Mouse (Mus musculus): Measurements from ENCODE around the gene Ppp3r1.
A peak's percentile ranks its signal among the peaks of the same experiment; 100 is the strongest.

The Ppp3r1 gene

DNA sequence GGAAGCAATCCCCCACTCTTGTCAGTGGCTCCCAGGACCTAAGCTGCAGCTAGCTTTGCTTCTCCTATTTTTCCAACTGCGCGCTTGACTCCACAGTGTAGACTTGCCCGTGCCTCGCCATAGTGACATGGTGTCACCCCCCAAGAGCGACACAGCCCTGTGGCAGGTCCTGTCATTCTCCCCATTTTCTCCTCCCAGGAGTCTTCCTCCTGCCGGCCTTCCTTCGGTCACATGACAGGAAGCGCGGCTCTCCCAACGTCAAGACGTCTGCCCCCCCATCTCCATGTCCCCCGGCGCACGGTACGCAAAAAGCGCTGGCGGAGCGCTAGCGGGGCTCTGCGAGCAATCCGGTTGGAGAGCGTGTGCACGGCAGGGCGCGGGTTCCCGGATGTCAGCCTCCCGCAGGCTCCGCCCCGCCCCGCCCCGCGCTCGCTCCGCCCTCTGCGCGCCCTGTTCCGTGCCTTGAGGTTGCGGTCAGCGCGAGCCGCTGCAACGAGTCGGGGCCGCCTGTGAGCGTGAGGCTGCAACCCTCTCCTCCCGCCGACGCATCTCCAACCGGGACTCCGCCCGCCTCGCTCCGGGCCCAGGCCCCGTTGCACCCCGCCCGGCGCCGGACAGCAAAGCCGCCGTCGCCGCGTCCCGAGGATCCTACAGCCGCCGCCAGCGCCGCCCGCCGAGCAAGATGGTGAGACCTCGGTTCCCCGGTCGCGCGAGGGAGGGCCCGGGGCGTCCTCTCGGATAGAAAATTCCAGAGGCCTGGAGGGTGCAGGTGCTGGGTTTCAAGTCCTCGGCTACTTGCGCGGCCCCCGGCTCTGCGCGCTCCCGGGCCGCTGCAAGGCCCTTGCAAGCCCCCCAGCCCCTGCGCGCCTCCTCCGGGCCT is at the start of gene Ppp3r1:
Ppp3r1 (plus strand) TSS at position 406 of the 880 bp plus-strand sequence.
- DNase-seq (ENCODE audit: extremely low read depth, low read depth, low spot score), result peak; percentile 36

DNA sequence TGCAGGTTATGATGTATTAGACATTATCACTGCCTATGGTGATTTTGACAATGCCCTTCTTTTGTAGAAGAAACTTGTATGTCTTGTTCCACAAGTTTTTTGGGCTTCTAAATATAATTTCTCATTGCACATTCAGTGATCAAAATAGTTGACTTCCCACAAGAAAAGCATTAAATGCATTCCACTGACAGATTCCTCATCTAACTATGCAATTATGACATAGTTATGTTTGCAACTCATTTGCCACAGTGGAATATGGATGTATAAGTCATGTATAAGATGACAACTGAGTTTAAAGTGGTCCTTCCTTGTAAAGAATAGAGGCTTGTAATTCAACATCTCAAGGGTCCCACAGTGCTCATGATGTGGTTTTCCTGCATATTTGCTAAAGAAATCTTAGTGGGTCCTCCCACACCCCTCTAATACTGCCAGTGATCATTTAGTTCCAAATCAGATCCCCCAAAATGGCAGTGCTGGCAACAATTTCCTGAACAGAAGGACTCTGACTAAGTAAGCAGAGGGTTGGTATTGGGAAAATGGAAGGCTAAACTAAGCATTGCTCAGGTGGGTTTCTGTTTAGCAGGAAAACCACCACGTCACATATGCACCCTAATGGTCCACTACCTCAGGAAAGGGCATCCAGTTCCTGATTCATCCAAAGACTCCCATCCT is 46.5 kb upstream of the Ppp3r1 start:
- no peak for DNase-seq (ENCODE audit: extremely low read depth, low read depth, low spot score)

DNA sequence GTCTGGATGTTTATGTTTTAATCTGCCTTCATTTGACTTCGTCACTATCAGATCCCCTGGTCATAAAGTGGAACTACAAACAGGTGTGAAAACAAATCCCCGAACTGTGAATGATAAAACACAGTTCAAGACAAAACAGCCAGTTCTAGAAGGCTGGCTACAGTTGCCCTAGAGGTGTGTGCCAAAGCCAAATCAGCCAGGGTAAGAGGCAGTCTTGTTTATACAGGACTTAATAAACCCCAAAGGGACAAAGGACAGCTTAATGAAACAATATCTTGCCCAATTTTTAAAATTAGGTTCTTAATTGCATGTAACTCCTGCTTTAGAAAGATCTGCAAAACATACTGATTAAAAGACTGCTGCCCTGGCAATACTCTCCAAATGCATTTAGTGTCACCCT is 32.6 kb upstream of the Ppp3r1 start:
- DNase-seq (ENCODE audit: extremely low read depth, low read depth, low spot score), result no peak

DNA sequence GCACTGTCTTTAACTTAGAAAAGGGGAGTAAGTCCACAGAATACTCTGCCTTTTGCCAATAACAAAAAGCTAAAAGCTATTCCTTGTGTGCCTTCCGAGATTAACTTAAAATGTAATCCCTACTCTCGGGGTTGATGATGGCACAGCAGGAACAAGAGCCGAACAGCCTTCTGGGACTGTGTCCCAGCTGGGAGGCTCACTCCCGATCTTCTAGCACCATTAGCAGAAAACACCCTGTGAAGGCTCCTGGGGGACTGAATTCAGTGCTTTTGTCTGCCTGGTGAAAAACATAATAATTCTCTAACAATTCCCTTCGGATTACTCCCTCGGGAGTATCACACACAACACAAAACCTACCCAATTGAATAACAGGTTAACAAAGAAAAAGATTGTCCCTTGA is 23.4 kb upstream of the Ppp3r1 start:
- no peak for DNase-seq (ENCODE audit: extremely low read depth, low read depth, low spot score)

DNA sequence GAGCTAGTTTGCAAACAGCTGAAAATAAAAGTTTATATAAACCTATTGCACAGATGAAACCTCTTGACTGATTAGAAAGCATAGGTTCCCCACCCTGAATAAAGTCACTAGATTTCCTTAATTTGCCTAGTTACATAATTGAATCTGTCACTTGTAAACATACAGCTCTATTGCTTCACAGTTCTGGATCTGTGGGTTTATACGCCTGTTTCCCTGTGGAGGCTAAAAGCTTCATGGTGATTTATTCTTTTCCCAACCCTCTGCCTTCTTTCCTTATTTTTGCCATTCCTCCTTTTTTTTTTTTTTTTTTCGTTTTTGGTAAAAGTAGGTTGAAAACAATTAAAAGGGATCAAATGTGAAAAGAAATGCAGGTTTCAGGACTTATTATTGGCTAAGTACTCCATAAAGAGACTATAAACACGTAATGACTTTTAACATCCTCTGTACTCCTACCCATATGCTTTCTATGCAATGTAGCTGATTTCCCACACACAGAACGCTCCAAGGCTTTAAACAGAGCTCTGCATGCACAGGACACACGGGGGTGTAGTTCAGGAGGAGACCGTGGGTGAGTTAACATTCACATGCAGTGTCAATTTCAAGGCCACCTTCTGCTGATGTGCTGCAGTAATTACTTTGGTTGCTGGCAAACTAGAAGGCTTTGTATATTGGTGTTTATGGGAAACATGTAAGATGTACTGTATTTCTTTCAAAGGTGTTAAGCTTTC is 20.6 kb upstream of the Ppp3r1 start:
- DNase-seq (ENCODE audit: extremely low read depth, low read depth, low spot score), result no peak

DNA sequence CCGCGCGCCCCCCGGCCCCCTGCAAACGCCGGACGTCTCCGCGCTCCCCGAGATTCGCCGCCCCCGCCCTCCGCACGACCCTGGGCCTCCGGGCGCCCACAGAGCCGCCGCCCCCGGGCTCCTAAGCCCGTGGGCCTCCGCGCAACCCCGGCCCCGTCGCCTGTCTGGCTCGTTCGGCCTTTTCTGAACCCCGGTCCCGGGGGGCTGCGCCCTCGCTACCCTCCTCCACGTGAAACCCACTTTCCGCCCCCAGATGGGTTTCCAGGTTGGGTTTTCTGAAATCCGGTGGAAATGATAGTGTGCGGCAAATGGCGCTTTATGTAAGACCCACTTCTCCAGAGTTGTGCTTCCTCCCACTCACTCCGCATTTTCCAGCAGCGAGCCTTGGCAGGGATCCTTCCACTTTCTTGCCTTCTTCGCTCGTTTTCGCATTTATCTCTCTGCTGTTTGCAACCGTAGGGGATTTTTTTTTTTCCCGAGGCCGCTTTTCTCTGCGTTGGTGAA is 727 bp downstream of the Ppp3r1 start:
- no peak for DNase-seq (ENCODE audit: extremely low read depth, low read depth, low spot score)

DNA sequence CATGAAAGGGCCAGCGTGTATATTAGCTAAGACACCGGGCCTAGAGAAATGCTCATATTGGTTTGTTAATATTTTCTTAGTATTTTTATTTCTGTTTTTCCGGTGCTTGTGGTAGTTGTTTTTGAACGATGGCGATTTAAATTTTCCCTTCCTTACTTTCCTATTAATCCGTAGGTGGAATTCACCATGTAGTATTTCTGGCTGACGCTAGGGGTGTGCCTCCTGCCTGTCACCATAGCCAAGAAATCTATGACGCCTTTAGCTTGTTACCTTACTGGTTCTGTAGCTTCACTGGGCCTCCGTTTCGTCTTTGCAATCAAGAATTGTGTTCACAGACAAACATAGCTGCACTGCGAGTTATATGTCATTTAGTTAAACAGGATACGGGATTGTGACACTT is 1.2 kb downstream of the Ppp3r1 start:
- DNase-seq (ENCODE audit: extremely low read depth, low read depth, low spot score), result peak; percentile 59

DNA sequence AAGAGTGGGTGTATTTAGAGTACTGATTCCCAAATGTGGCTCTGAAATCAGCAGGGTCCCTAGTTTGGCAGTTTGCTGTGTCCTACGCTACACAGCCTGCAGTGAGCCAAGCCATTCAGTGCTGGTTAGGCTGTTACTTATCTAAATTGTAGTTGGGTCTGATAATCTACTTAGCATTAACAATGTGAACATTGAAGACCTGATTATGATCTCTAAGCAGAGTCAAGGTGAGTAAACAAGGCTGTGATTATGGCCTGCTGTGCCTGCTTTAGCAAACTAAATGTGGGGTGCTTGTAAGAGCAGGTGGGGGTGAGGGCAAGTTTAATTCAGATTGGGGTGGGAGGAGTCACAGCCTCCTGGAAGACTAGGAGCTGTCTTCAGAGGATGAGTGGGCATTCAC is 4.9 kb downstream of the Ppp3r1 start:
- DNase-seq (ENCODE audit: extremely low read depth, low read depth, low spot score), result no peak

DNA sequence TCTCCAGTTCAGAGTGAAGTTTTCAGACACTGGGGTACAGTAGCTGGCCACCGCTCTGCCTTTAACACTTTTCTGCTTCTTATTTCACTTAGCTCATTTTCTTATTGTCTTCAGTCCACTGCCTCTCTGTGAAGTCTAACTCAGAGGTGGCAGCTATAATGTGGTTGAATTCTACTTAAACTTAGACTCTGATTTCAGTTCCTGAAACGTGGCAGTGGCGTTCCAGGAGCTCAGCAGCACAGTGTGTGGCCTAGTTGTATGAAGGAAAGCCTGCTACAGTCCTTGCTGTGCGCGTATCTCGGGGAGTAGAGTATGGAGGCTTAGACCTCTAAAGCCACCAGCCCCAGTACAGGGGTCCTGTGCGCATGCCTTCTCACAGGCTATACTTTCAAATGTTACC is 7.6 kb downstream of the Ppp3r1 start:
- no peak for DNase-seq (ENCODE audit: extremely low read depth, low read depth, low spot score)

DNA sequence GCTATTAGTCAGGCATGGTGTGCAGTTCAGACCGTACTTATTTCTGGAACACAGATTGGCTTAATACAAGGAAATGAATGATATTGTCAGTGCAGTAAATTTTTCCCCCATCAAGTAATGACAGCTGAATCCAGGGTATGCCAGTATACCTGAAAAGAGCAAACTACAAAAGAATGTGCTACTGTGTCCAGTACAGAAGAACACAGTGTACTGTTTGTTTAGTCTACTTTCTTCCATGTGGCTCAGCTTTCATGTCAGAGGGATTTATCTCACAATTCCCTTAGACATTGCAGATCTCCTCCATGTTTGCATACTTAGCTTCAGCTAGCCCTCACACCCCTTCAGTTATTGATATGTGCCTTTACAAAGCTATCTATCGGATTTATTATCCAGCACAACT is 10.2 kb downstream of the Ppp3r1 start:
- DNase-seq (ENCODE audit: extremely low read depth, low read depth, low spot score), result no peak

DNA sequence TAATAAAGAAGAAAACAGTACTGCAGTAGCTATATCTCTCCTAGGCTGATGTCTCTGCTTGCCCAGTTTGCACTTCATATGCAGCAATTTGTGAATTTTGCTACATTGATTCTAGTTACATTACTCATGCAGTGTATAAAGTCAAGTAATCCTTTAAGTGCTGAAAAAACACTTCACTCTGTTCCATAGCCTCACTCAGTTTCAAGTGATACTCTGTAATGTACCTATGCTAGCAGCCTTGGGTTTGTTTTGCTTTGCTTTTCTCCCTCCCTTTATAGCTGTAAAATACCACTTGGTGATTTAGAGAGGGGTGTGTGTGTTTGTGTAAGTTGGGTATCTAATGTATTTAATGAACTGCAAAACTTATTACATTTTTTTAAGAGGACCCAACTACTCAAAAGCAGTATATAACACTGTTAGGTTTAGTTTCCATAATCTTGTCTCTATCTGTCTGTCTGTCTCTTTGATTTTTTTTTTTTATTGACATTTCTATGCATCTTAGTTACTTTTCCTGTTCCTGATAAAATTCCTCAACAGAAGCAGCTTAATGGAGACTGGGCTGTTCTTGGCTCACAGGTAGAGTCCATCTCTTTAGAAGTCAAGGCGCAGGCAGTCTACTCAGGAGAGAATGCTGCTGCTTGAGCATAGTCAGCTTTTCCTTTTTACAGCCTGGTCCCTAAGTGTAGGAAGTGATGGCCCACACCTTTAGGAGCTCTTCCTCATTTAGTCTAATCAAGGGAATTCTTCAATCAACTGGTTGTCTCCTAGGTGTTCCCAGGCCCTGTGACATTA is 12.1 kb downstream of the Ppp3r1 start:
- no peak for DNase-seq (ENCODE audit: extremely low read depth, low read depth, low spot score)

DNA sequence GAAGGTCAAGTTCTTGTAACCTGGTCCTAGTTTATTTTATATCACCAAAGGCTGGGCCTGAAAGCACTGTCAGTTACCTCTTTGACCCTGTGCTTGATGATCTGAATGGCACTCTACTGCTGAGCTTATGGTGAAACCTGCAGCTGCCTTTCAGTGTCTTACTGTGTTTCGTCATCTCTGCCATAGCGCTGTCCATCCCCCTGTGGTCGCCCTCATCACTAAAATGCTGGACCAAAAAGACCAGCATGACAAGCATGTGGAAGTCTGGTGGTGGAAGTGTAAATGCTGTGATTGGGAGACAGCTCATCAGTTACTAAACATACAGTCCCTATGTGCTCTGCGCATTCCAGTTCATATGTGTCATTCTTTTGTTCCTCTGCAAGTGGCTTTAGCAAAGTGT is 13.2 kb downstream of the Ppp3r1 start:
- DNase-seq (ENCODE audit: extremely low read depth, low read depth, low spot score), result no peak

DNA sequence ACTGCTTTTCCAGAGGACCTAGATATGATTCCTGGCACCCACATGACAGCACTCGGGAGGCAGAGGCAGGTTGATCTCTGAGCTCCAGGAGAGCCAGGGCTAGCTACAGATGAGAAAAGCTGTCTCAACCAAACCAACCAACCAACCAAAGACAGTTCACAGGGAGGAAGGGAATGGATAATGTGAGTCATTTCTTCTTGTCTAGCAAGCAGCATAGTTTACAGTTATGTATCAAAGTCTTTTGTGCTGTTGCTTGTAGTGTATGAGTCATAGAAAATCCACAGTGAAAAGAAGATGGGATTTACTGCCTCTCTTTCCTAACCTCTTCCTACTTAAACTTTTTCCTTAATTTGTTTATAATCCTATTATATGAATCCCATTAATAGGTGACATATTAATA is 17.6 kb downstream of the Ppp3r1 start:
- no peak for DNase-seq (ENCODE audit: extremely low read depth, low read depth, low spot score)

DNA sequence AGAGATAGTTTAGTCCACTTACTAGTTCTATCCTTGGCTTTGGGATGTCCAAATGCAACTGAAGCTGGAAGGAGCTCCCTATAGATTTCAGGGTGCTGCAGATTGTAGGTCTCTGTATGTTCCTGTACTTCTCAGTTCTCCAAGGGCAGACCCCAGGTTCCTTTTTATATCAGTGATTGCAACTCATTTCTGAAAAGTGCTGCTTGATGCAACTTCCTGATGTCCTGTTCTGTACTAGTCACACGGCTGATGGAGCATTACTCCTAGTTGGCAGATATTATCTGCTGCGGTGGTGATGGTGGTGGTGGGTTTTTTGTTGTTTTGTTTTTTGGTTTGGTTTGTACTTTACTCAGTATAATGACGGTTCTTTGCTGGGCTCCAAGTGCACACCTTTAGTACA is 21.7 kb downstream of the Ppp3r1 start:
- no peak for DNase-seq (ENCODE audit: extremely low read depth, low read depth, low spot score)

DNA sequence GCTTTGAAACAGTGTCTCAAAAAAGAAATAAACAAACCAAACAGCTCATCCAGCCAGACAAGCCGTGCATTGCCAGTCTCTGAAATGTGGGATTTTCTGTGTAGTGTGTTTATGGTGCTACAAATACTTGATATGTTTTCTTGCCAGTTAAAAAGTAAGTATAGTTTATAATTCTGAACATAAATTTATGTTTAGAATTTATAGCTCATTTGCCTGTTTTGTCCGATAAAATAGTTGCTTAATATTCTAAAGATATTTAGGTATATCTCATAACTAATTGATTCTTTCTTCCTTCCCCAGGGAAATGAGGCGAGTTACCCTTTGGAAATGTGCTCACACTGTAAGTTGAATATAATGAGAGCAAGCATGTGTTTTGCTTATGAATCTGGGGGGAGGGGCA is 22.7 kb downstream of the Ppp3r1 start, which contains the start of gene Wdr92:
Wdr92 (plus strand) TSS at position 301 of the 400 bp plus-strand sequence.
- DNase-seq (ENCODE audit: extremely low read depth, low read depth, low spot score), result no peak

DNA sequence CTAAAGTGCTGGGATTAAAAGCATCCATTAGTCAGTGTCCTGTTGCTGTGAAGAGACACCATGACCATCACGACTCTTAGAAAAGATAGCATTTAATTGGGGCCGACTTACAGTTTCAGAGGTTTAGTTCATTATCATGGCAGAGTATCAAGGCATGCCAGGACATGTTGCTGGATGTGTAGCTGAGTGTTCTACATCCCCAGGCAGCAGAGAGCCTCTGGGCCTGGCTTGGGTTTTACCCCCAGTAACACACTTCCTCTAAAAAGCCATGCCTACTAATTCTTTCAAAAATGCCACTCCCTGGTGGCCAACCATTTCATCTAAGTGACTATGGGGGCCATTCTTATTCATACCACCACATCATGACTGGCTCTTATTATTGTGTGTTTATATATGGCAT is 24.1 kb downstream of the Ppp3r1 start:
- no peak for DNase-seq (ENCODE audit: extremely low read depth, low read depth, low spot score)

DNA sequence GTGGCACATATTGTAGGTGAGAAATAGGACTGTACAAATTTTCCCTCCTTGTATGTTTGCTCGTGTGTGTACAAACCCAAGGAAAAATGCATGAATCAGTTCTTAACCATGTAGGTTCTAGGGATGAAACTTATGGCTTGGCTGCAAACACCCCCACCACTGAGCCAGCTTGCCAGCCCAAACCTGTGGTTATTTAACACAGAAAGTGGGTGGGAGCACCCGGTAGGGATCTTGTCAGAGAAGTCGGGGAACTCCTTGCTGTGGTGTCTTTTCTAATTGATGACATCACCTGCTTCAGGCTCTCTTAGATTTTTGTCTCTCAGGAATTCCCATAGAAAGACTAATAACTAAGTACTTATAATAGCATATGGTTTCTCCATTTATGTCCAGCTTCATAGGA is 28.6 kb downstream of the Ppp3r1 start:
- DNase-seq (ENCODE audit: extremely low read depth, low read depth, low spot score), result no peak

DNA sequence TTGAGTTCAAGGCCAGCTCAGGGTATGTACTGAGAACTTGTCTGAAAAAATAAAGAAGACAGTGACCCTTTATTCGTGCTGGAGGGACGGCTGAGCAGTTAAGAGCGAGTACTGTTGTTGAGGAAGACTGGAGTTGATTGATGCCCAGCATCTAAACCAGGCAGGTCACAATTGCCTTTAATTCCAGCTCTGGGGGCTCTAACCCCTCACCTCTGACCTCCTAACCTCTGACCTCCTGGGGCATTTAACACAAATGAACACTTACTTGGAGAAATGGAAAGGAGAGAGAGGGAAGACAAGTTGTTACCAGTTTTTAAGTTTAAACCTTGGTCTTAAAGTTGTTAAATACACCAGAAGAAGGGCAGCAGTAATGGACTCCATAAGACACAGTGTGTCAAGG is 29.7 kb downstream of the Ppp3r1 start:
- DNase-seq (ENCODE audit: extremely low read depth, low read depth, low spot score), result no peak

DNA sequence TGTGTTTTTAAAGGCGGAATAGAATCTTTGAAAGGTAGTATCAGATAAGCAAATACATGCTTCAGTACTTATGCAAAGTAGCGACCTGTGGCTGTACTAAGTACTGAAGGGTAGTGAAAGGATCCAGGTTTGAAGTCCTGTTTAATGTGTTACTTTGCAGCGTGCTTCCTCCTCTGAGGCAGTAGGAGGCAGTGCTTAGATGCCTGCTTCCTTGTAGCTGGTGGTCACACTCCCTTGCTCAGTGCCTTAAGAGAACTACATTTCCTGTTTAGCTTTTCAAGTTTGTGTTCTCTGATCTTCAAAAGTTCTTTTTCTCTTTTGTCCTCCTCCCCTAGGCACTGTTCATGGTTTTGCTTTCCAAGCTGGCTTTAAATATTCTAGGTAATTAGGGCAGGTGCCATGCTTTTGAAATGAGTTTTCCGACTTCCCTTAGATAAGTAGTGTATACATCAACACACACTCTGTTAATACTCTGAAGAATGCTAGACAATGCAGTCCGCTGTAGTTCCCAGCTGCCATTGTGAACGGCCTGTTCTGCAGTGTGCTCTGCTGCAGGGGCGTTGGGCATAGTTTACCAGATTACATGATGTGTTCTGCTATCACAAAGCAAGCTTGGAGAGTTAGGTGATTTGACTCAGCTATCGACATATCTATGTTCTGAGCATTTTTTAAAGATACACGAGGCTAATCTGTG is 33.2 kb downstream of the Ppp3r1 start:
- DNase-seq (ENCODE audit: extremely low read depth, low read depth, low spot score), result no peak

DNA sequence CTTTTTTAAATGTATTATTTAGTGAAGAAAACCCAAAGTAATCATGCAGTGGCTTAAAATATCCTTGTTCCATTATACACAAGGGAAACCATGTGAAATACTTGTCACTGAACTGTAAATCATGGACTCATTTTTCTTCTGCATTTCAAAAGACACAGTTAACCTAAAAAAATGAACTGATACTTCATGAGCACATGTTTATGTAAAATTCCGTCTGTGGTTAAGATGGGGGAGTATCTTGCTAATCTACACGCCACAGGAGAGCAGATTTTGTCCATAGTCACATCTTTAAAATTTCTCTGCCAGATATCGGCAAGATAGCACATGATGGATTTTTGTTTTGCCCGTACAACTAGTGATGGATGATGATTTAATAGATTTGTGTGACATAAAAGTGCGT is 40.1 kb downstream of the Ppp3r1 start:
- DNase-seq (ENCODE audit: extremely low read depth, low read depth, low spot score), result no peak

All from fat pad, adult 2 months (tissue).